Mouse (Mus musculus) cerebellum, adult (tissue): ENCODE data around the gene Pnmt.

Experiments
- ATAC-seq: cut with Nextera tagmentation; 2 replicates; pipeline ENCODE4 v1.9.2; 2017; ENCODE audit warnings: mild to moderate bottlenecking, moderate library complexity, mixed read lengths; ENCODE audit not compliant: insufficient number of reproducible peaks, low FRiP score, low TSS enrichment

The Pnmt gene

GRCm38 (mm10) chr11:98385638-98386585, at the start of gene Pnmt:
Gene Pnmt, plus strand, starts transcription at chr11:98386450.
- no peak for ATAC-seq

GRCm38 (mm10) chr11:98338507-98338961, 47.7 kb upstream of the Pnmt start:
- ATAC-seq: no peak

DNA sequence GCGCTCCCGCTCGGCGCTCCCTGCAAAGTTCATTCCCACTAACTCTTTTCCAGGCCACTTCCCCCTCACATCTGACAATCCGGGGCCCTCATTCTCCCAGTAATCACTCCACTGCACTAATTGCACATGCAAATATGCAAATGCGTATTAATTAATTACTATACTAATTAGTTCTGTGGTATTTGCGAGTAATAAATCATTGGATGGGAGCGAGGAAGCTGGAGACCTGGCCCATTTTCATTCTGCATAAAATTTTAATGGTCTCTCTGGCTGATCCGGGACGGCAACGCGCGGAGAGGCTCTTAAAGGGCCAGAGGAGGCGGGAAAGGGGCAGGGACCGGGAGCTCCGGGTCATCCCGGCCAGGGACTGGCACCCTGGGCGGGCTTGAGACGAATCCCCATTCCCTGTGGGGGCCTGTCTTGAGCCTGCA, 47.2 kb upstream of the Pnmt start:
- no peak for ATAC-seq

GRCm38 (mm10) chr11:98339679-98340287, 46.5 kb upstream of the Pnmt start:
- ATAC-seq: no peak

- no peak for ATAC-seq
These were observed 45.7 kb upstream of the Pnmt start for GRCm38 (mm10) chr11:98340597-98340996.

DNA sequence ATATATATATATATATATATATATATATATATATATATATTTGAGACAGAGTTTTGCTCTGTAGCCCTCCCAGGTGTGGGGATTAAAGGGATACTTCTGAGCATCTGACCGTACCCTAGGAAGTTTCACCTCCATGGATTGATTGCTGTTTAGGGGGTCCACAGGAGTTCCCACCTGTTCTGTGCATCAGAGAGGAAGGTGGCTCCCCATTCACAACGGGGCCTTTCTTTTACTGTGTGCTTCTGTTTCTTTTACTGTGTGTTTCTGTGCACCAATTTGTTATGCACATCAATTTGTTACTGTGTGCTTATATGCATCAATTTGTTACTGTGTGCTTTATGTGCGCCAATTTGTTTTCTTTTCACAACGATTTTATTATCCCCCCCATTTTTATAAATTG, 45.1 kb upstream of the Pnmt start:
- ATAC-seq: no peak

DNA sequence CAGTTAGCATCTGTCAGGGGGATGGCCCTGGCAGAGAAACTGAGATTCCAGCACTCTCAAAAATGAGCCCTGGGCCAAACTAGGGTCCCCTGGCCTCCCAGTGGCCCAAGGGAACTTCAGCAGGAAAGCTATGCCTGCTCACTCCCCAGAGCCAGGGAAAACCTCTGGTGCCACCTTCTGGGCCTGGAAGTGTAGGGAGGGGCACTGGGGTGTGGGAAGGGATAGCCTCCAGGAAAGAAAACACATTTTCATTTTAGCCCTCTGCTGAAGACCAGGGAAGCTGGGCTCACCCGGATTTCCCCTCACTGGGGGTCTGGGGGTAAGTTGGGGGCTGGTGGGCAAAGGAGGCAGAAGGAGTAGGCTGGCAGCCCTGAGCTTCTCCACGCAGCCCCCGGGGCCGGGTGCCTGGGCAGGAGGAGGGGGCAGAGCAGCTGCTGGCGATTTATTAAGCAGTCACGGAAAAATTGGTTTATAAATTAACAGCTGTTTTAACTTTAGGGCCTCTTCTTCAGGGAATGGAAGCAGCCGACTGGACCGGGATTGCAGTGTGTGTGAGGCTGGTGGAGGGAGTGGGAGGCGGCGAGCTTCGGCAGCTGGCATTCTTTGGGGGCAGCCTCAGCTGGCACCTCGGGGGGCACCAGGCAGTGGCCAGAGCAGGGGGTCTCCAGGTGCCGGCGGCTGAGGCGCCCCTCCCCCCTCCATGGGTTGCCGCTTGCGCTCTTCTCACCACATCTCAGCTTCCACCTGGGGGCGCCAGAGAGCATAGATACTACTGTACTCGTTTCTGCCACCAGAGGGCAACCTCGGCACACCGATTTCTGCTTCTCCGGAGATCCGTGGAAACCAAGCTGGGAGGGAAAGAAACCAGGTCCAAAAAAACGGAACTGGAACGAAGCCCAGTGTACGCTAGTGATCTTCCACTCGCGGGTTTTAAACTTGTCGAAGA, 44.0 kb upstream of the Pnmt start:
- peak; percentile 18; the same call in 1 of the 2 replicates for ATAC-seq

DNA sequence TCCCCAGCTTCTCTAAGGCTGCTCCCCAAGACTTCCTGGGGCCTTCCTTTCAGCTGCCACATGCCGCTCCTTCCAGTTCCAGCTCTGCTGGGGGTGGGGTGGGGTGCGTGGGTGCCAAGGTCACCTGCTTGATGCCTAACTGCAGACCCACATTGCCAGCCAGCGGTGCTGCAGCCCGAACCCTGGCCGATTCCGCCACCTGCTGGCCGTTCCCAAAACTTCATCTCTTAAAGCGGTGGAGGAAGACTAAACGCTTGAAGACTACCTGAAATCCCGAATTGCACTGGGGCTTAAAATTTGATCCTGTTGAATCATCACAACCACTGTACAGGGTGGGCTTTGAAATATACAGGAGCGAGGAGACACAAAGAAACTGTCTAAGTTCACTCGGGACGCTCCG, 41.0 kb upstream of the Pnmt start:
- ATAC-seq: no peak

GRCm38 (mm10) chr11:98346168-98346567, 40.1 kb upstream of the Pnmt start:
- no peak for ATAC-seq

GRCm38 (mm10) chr11:98347385-98348082, 38.7 kb upstream of the Pnmt start:
- ATAC-seq: no peak

GRCm38 (mm10) chr11:98348083-98348961, 37.9 kb upstream of the Pnmt start, which contains the start of gene Ppp1r1b:
Gene Ppp1r1b, plus strand, starts transcription at chr11:98348404.
- peak; percentile 38; the same call in 1 of the 2 replicates for ATAC-seq

- no peak for ATAC-seq
These were observed 36.9 kb upstream of the Pnmt start for GRCm38 (mm10) chr11:98349308-98349707.

DNA sequence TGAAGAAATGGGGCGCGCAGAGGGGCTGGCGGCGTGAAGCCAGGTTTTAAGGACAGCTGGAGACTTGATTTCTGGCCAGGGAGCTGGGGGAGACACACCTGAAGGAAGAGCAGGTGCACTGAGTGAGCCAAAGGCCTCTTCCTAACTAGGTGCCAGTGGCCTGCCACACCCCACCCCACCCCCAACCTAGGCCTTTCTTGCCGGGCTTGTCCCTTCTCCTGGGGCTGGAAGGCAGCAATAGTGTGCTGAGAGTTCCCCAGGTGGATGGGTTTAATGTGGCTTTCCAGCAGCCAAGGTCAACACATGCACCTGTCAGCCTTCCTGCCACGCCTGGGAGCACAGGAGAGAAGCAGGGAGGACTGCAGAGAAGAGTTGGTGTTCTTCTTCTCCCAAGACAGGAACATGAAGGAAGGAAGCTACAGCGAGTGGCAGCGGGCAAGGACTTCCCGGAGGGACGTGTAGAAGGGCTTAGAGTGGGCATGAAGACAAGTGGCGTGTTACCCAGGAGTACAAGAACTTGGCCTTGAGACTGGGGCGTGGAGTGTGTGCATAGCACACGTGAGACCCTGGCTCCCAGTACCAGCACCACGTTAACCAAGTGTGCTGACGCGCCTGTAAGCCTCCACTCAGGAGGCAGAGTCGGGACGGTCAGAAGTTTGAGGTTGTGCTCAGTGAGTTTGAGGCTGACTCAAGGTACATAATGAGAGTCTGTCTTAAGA, 33.8 kb upstream of the Pnmt start:
- no peak for ATAC-seq

GRCm38 (mm10) chr11:98353651-98354211, 32.5 kb upstream of the Pnmt start:
- ATAC-seq: no peak

DNA sequence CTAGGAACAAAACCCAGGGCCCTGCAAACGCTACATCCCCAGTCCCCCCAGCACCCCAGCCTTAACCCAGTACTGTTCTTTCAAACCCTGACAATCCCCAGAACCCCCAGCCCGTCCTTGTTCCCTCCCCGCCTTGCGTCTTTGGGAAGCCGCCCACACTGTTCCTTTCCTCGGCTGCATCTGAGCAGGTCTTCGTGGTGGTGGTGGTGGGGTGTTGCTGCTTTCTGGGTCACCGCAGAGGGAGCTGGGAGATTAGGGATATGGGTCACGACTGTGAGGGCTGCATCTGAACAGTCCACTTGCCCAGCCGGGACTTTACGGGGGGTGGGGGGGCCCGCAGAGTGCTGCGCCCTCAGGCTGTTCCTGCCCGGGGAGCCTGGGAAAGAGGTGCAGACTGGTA, 31.8 kb upstream of the Pnmt start:
- ATAC-seq: no peak

GRCm38 (mm10) chr11:98355732-98356299, 30.4 kb upstream of the Pnmt start:
- no peak for ATAC-seq

GRCm38 (mm10) chr11:98356625-98357394, 29.4 kb upstream of the Pnmt start:
- no peak for ATAC-seq
